Mouse (Mus musculus): ENCODE measurements at regions not wholly inside any gene's neighbourhood (a gene's known extent, or its start where the extent isn't known, plus 50 kb on each side); places are given as distances from the start of the nearest gene placed in this dataset.
A peak's percentile ranks its signal among the peaks of the same experiment; 100 is the strongest.
"Not testable (repeated sequence)": the region's sequence is repeated elsewhere in the genome, so short reads cannot be mapped to it uniquely, and the experiment has no call there.

DNA sequence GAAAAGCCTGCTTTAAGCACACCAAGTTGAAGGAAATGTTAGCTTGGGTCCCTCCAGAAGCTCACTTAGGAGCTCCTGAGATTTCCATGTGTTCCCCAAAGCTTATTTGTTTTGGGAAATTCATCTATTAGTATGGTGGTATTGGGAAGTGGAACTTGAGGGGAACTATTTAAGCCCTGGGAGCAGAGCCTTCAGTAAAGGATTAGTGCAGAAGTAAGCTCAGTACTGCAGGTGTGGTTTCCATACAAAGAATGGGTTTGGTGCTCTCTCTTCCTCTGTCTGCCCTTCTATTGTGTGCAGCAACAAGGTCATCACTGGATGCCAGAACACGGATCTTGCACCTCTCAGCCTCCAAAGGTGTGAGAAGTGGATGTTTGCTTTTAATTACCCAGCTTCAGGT is 57.2 kb downstream of the Foxa2 start:
- no peak for DNase-seq

DNA sequence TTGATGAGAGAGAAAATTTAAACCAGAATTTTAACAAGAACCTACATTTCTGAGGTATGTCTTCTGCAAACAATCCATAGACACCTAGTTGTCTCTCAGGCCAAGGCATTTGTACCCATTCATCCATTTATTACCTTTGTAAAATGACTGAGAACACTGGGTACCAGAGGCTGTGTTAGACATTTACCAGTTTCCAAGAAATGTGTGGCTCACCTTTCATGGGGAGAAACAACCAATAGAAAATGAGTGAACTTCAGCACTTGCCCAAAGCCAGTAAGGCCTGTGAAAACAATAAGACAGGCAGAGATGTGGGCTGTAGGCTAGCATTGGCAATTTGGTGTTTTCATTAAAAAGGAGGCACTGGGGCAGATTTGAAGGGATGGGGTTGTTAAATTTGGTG is 58.2 kb downstream of the Foxa2 start:
- no peak for DNase-seq

DNA sequence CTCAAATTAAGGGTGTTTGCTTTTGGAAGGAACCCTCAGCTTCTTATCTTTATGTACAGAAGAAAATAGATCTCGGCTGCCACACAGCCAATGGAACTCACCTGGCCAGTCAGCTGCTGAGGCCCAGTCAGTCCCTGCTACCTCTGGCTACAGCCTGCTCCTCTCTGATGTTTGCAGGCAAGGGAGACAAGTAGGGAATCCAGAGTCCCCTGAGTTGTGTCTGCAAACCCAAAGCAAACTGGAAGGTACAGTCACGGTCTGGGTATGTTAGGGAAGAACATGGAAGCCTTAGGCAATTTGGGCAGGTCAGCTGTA is 61.6 kb downstream of the Foxa2 start:
- DNase-seq: no peak

DNA sequence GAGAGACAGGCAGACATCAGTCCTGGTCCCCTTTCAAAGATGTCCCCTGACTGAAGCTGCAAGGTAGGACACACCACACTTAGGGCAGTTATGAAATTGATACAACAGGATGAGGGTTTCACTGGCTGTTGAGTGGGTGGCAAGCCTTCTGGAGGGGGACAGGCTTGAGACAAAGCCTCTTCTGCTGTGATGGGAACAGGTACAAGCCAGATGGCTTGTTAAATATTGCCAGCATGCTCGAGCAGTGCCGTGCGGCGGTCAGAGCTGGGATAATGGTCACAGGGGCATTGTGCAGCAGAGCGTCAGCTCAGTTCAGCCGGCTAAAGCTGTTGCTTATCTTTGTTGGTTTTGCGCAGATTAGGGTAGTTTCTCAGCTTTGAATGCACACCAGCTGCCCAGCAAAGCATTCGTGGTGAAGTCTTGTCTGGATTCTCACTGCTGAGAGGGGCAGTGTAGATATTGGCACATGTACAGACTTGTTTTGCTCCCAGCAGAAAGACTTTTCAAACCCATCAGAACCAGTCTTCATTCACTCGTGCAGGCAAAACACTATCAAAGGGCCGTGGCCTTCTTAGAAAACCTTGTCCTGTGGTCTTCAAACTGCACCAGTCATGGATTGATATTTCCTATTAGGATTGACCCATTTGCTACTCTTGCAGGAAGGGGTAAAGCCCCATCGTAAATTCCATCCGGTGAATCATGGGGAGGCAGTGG is 62.1 kb downstream of the Foxa2 start:
- DNase-seq: no peak

DNA sequence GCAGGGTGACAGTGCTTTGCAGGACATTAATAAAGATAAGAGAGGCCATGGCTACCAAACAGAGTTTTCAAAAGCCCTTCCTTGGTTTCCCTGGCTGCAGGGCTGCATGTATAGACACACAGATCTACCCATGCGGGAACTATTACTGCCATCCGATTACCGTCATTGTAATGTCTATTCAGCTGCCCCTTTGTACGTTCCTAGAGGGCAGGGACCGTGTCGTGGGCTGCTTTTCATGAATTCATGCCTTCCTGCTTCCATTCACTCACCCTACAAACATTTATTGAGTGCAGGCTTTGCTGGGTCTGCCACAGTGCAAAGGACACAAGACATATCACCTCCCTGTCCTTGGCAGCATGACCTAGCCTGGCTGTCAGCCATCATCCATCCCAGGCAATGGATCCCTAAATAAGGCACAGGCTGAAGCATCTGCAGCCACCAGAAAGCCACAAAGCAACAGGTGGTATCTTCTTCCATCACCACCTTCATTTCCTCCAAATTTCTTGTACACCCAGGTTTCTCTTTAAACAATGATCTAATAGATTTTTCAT is 65.8 kb downstream of the Foxa2 start:
- peak; percentile 12 for DNase-seq

DNA sequence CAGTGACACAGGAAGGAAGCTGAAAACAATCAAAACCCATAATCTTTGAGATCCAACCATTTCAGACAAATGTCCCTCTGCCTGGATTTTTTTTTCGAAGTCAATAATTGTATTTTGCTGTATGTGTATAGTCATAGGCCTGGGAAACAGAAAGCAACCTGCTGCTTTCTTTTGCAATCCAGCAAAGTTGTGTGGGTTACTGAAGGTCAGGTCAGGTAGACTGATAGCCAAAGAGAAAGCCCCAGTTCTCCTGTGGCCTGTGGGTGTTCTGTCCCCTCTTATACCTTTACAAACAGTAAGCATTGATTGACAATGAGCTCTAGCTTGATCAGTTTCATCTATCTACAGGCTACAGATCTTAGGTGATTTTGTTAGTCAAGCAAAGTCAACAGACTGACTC is 66.4 kb downstream of the Foxa2 start:
- no peak for DNase-seq

DNA sequence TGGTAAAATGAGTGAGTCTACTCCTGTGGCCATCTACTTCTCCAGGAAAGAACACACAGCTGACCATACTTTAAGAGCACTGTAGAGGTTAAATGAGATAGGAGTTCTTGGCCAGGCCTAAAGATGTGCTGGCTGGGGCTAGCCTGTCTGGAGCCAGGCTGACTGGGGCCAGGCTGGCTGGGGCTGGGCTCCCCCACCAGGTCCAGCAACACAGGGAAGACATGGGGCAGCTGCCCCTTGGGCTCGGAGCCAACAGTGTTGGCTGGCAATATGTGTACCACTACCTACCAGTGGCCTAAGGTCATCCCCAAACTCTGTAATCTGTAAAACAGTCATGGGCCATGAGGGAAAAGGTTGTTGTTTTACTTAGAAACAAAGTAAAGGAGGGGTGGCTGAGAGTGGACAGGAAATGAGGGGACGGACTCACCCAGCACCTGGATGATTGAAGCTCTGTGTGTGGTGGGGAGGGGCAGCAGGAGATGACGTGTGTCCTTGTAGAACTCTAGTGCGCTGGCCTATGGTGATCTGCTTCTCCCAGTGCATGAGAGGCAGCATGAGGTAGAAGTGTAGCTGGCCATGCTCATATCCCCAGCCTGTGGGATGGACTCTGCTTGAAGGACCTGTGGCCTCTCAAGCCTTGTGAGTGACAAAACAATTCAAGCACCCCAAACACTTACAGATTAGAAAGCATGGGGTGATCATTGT is 67.0 kb downstream of the Foxa2 start:
- no peak for DNase-seq

DNA sequence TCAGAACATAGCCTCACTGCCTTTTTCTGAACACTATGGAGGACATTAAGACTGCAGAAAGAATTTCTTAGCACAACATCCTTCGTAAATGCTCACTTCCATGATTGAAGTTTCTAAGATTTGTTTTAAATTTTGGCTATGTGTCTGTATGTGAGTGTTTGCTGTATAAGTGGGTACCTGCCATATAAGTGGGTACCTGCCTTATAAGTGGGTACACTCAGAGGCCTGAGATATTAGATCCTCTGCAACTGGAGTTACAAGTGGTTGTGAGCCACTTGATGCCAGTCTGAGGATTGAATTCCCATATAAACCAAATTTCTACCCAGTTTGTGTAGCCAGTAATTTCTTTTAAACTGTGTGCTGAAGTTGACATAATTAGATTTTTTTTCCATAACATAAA is 67.8 kb downstream of the Foxa2 start:
- no peak for DNase-seq

DNA sequence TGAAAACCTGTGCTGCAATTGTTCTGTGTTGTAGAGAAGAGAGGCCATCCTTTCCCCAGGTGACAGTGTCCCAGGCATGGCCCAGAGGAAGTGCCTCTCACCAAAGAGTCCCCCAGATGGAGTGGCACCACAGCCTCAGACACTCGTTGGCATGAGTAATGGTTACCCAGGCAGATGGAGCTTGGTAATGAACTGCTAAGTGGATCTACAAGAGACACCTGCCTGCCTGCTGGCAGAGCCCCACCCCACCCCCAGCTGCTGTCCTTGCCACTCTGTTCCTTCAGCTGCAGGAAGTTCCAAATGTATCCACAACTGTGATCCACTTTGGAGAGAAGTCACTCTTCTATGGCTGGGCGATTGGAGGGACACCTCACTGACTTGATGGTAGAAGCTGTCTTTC is 72.0 kb downstream of the Foxa2 start:
- no peak for DNase-seq

DNA sequence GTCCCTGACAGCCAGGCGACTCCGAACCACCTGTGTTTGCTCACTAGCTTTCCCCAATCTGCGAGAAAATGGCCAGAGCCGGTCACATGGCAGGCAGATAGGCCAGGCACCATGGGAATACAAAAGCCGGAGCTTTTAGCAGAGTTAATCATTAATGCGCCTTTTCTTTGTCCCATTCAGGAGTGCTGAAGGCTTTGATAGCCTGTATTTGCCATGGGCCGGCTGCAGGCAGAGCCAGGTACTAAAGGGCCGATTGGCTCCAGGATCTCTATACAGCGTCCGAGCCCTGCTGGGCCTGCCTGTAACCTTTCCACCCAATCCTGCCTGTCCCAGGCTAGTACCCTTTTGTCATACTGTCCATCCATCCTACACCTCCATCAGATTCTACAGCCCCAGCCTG is 78.1 kb downstream of the Foxa2 start:
- no peak for DNase-seq

DNA sequence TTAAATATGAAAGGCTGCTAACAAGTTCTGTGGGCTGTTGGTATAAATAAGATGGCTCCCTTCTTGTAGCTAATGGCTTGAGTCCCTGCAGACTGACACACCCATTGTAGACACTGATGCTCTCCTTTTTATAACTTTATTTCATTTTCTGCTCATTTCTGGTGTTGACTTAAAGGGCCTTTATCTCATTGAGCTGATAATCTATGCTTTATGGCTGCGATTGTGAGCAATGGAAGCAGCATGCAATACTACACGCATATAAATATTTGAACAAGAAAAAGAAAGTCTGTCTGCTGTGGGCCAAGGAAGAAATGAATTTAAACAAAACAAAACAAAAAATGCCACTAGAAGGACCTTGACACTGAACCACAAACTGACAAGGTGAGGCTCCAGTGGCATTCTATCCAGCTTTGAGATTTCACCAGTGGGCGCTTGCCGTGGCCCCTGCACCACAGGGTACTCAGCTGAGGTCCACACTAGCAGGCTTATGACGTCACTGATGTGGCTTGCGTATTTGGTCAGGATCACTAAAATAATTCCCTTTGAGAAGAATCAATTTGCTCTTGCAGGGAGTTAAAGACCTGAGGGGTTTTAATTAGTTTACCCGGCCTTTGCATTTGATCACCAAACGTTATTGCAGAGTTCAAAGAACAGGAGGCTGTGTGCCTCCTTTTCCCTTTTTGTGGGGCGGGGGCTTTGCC is 78.8 kb downstream of the Foxa2 start:
- DNase-seq: no peak

DNA sequence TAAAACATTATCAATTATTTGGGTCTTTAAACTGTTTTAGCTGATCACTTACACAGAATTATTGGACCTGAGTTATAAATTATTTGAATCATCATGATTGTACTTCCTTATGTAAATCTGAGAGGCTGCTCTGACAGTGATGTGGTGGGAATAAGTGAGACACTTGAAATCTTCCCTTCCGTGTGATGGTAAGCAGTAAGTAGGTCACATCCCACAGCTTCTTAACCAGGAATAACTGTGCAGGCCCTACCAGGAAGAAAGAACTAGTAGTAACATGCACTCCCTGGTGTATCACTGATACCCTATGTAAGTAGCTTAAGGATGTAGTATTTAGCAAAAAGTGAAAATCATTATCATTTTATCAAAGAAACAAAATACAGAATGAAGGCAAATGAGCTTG is 83.5 kb downstream of the Foxa2 start:
- DNase-seq: not testable (repeated sequence)

DNA sequence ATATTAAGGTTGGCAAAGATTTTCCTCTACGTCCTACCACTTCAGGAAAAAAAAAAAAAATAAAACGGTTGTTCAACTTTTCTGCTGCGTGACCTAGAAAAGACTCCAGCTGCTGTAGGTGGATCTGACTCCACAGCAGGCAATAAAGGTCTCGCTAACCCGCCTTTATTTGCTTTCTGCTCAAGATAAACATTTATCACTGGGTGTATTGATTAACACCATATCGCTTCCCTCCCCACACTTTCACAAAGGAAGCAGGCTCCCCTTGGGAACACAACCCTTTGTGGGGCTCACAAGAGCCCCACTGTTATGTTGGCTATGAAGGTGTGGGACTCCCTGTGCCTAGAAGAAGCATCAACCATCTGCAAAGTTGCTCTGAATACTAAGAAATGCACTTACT is 85.1 kb downstream of the Foxa2 start:
- no peak for DNase-seq

DNA sequence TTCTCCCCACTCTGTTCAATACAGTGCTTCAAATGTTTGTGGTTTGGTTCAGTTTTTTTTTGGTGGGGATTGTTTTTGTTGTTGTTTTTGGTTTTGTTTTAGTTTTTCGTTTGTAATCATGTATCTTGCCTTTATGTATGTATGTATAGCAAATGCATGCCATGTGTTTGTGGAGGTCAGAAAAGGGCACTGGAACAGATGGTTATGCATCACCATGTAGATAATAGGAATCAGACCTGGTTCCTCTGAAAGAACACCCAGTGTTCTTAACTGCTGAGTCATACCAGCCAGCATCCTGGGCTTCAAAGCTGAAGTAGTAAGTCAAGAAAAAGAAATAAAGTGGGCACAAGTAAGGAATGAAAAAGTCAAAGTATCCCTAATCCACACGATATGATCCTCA is 92.6 kb downstream of the Foxa2 start:
- DNase-seq: no peak

DNA sequence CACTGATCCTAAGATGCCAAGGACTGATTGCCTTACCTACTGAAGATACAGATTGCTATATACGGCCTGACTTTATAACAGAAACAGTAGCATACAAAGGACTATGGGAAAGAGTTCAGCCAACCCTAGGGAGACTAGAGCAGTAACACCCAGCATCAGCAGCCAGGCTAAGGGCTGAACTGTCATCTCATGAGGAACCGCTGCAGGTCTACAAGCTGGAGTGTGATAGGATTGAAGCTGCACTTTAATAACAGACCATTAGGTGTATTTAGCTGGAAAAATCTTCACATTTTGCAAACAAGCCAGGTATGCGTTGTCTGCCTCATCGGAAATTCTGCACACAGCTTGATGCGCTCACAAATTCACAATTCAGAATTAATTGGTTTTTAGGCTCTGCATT is 95.5 kb downstream of the Foxa2 start:
- no peak for DNase-seq

DNA sequence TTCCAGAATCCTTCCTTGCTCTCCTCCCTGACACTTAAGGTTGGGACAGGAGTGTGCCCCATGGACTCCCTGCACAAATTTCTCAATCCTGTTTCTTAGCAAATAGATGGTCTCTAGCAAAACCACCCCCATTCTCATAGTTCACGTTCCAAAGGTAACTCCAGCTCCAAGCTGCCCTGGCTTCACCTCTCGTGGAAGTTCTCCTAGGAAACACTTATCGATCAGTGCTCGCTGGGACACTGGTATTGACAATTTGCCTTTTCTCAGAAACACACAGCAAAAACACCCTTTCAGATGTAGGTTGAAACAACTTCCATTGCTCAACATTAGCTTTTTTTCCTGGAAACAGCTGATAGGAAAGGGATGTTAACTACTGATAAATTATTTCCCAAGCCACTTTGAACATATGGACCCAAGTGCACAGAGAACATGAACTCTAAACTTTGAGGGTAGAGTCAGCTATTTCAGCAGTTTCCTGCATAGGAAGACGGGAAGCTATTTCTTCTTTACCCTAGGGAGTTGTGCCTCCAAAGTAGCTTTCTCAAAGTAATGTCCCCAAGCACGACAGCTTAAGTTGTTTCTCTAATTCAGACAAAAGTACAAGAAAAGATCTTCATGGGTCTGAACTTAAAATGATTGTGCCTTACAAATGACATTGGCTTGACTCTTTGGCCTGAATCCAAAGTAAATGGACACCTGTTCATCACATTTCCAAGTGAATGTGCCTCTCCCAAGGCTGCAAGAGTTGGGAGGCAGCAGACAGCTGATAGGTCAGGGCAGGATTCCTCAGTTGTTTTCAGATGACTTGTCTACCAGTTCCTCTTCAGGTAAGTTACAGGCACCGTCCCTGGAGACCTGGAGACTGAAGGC is 102.4 kb downstream of the Foxa2 start:
- DNase-seq: no peak

DNA sequence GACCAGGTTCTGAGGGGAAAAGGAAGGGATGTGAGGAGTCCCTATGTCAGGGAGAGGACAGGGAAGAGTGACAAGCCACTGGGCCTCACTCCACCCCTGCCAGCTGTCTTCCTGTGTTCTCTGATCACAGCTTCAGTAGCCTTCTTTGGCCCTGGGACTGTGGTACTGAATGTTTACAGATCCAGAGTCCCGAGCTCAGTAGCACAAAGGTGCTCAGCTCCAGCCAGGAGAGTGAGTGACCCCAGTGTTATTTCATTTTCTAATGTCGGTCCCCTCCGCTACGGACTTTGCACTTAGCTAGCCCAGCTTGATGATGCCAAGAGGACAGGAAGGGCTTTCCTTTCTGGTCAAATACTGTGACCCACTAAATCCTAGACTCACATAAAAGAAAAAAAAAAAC is 104.2 kb downstream of the Foxa2 start:
- DNase-seq: no peak

DNA sequence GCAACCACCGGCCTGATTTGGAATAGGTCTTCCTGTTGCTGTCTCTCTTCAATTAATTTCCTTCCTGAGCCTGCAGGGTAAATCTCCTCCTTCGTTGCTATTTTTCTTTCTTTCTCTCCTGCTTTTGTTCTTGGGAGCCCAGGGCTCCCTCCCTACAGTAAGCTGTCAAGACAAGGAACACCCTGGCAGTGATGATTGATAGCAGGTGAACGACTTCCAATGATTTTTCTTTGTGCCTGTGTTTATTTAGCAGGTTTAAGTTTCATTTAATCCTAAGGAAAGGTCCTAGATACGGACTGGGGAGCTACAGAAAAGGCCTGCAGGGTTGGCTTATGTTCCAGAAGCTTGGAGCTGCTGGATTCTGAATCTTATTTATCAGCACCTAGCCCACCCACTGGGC is 105.5 kb downstream of the Foxa2 start:
- DNase-seq: no peak

DNA sequence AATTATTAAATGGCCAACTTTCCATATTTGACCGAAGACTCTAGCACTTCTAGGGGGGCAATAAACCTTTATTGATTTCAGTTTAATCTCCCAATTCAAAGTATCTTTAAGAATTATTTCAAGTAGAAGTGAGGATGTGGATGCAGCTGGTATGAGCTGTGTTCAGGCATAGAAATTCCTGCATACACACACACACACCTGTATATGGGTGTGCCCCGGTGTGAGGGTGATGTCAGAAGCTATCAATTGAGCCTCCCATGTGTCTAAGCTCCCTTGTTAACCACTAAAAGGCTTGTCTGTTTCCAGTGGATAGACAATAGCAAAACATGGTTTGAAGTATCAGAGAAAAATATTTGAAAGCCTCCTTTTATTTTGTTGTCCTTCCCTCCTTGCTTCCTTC is 114.3 kb downstream of the Foxa2 start:
- no peak for DNase-seq

DNA sequence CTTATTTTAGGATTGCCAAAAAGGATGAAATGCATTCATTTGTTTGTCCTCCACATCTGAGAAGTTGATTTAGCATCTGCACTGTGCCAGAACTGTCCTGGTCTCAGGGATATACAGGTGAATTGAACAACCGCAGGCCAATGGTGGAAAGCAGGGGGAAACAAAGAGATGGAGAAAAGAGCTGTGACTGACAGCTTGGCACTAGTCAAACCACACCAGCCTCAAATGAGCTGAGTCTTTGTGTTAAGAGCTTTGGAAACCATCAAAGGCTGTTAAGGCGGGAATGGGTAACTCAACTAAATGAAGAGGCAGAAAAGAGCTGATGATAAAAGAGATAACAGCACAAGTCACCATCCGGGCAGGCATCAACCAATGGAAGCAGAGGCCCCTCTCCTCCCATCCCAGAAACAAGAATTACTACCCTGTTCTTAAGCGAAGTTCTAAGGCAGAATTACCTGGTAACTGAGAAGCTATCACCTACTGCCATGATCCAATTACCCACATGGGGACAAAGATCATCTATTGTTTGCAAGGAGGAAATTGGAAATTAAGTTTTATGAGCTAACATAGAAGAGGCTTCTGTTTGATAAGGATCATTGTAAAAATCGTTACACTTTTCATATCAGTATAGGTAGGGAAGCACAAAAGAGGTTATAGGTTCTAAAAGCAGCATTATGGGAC is 117.6 kb downstream of the Foxa2 start:
- DNase-seq: no peak

DNA sequence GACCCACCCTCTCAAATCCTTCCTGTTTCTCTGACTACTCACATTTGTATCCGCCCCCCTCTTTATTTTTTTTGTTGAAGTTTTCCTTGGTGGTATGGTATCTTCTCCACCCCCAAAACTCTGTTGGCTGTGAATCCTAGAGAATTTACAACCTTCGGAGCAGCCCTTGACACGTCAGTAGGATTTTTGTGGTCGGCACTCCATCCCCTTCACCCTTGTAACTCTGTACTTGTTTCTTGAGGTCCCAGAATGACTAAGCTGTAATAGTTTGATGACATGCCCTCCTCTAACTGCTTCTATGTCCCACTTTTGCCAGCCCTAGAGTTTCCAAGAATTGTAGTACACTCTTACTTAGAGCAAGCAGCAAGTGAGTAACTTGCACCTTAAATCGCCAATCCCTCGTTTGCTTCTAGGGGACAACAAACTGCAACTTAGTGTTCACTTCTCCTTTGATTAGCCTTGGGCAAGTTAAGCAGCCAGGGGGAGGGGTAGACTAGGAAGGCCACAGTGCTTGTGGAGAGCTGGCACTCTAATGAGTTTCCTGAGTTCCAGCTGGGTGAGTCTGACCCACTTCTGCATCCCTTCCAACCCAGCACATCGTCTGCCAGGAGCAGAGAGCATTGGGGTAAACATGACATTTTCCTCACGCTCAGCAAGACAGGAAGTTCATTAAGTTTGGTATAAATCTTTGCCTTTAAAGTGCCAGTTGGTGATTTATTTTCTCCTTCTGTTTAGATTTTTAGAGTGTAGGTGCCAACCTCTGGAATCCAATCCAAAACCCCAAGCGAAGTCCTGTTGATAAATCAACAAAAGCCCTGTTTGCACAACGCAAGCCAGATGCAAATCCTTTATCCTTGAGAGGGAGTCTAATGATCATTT is 118.7 kb downstream of the Foxa2 start:
- no peak for DNase-seq

Measured in adrenal gland, postnatal 25 days (tissue).